Mouse (Mus musculus) left cerebral cortex, adult 18-20 months (tissue): ENCODE results near the gene Kcnc3. TPM values are rescaled to one million over a fixed set of nuclear protein-coding genes. Genes with fewer than 3 reads are reported as not detected.

Experiments
- DNase-seq, 2 experiments: peaks; one replicate each; pipeline ENCODE4 v3.0.0; 2021 to 2022; ENCODE audit warnings: low spot score in 2 of 2, mixed read lengths in 1 of 2
- long read RNA-seq, 2 experiments: library from polyadenylated mRNA; stranded (forward); transcript quantifications; one replicate each; pipeline ENCODE4 v2.0.0; 2021
- total RNA-seq, 2 experiments: library from RNA; stranded (reverse); gene quantifications; 2 replicates each; pipeline ENCODE4 v1.2.3; 2021

Kcnc3 gene
- 100 to 1,000 TPM in 1 of 2 experiments, 10 to 100 TPM in 1; 94.5 to 111 TPM for total RNA-seq
- long read RNA-seq, experiment 1, full-length matches to known transcripts: 12 of 47 reads
- long read RNA-seq, experiment 1, partial matches to known transcripts: 30 of 47 reads
- long read RNA-seq, experiment 1, other reads (novel, unspliced or antisense): 5 of 47 reads
- long read RNA-seq, experiment 2, full-length matches to known transcripts: 3 of 24 reads
- long read RNA-seq, experiment 2, partial matches to known transcripts: 2 of 24 reads
- long read RNA-seq, experiment 2, other reads (novel, unspliced or antisense): 19 of 24 reads

DNA sequence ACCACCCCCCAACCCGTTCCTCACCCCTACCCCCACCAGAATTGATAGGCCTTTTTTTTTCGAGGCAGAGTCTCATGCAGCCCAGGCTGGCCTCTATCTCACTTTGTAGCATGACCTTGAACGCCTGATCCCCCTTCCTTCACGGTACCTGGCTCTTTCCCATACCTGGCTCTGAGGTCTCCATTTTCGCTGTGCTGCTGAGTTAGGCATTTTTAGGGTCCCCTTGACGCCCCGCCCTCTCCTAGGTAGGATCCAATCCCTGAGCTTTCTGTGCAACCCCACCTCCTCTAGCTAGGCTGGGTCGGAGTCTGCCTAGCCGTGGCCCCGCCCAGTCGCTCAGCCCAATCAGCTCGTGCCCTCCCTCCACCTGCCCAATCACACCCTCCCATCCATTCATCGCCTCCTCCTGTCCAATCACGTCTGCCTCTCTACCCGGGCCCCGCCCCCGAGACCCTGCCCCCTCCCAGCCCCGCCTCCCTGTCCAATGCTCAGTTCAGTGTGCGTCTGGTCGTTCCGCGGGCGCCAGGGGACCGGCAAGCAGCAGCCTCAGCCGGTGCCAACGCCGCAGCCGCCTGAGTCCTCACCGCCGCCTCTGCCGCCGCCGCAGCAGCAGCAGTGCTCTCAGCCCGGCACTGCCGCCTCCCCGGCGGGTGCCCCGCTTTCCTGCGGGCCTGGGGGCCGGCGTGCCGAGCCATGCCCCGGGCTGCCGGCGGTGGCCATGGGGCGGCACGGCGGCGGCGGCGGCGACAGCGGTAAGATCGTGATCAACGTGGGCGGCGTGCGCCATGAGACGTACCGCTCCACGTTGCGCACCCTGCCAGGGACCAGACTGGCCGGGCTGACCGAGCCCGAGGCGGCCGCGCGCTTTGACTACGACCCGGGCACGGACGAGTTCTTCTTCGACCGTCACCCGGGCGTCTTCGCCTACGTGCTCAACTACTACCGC is at the start of gene Kcnc3:
Gene Kcnc3 (plus strand): TSS at position 263 of the 946 bp plus-strand sequence.
- DNase-seq: peak; percentile 84 to 93

DNA sequence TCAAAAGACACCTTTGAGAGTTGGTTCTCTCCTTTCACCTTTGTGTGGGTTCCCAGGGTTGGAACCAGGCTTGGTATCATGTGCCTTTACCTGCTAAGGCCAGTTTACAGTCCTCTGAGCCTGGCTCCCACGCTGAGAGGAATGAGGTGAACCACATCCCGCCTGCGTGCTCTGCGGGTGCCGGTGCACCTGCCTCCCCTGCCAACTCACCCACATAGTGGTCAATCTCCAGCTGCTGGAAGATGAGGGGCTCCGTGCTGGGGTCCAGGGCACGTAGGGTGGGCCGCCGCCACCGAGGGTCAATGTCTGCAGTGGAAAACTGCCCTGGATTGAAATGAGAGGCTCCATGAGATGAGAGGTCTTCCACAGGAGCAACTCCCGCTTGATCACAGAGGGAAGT is 47.9 kb upstream of the Kcnc3 start:
- no peak for DNase-seq

DNA sequence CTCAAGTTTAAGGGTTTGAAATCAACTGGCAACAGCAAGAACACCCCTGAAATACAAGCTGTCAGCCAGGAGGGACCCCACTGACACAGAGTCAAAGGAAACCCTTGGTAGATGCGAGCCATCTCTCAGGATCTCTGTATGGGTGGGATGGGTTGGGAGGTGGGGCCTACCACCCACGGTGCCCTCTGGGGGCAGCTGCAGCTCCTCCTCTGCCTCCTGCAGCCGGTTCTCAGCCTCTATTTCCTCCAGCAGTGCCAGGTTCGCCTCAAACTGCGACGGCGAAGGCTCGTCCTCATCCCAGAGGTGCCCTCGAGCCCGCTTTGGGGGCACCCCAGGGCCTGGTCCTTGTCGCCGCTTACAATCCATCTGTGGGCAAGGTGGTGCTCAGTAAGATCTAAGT is 47.4 kb upstream of the Kcnc3 start:
- DNase-seq: no peak

DNA sequence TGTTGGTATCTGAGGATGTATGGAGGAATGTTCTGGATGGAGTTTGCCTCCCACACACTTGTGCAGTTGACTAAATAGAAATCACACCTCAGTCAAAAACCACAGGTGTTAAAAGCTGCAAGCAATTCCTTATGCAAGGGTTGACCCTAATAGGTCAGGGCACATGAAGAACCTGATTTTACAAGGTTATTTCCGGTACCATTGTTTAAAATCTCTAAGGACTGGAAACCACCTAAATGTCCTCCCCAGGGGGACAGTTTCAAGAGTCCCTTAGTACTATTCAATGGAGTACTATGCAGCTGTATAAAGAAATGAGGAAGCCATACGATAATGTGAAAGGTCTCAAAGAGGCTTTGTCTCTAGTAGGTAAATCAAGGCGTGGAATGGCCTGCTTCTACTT is 44.2 kb upstream of the Kcnc3 start:
- DNase-seq: no peak

DNA sequence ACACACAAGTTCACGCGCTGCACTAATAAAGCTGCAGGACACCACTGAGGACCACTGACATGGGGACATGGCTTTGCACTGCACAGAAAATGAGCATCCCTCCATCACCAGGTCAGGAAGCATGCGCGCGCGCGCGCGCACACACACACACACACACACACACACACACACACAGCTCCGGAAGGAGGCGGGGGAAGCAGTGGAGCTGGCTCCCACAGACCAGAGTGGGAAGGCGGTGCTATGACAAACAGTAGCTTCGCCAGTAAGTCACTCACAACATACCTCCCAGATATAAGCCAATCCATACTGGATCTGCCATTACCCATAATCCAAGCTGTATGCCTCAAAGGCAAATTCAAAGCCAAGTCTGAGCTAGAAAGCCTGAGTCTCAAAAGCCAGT is 43.4 kb upstream of the Kcnc3 start:
- DNase-seq: no peak

DNA sequence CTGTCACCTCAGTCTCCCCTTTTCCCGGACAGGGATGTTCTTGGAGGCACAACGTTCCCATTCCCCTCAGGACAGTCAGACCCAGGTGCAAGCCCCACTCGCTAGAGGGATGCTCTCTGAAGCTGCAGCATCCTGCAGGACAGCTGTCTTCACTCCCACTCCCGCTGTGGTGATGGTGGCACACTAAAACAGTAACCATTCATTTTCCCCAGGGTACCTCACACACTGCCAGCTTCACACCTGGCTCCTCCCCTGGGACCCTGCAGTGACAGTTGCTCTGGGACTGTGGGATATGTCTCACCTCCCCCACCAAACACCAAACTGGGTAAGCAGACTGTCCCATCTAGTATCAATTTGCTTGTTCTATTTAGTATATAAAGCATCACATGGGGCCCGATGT is 42.7 kb upstream of the Kcnc3 start:
- DNase-seq: no peak

DNA sequence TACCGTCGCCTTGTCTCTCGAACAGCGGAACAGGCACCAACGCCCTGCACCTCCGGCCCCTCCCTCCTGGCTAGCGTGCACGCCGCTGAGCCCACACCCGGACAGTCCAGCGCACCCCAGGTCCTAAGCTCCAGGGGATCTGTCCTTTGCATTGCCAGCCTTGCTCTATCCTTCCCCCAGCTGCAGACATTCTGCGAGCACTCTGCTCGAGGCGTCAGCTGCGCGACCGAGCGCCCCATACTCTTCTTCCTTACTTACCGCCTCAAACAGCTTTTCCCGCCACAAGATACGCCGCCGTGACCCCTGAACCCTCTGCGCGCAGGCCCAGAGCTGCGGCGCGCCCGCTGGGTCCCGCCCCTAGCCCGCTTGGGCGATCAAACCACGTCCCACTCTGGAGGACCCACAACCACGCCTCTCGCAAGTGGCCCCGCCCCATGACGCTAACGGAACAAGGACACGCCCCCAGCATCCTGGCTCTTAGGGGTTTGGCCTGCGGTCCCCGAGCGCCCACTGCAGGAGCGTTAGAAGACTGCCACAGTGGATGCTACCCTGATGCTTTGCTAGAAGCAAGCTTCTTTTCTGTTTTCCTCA is 41.9 kb upstream of the Kcnc3 start, which contains the start of gene Pold1:
Gene Pold1 (minus strand): TSS at position 353 of the 591 bp plus-strand sequence.
- peak; percentile 99 to 100 for DNase-seq

DNA sequence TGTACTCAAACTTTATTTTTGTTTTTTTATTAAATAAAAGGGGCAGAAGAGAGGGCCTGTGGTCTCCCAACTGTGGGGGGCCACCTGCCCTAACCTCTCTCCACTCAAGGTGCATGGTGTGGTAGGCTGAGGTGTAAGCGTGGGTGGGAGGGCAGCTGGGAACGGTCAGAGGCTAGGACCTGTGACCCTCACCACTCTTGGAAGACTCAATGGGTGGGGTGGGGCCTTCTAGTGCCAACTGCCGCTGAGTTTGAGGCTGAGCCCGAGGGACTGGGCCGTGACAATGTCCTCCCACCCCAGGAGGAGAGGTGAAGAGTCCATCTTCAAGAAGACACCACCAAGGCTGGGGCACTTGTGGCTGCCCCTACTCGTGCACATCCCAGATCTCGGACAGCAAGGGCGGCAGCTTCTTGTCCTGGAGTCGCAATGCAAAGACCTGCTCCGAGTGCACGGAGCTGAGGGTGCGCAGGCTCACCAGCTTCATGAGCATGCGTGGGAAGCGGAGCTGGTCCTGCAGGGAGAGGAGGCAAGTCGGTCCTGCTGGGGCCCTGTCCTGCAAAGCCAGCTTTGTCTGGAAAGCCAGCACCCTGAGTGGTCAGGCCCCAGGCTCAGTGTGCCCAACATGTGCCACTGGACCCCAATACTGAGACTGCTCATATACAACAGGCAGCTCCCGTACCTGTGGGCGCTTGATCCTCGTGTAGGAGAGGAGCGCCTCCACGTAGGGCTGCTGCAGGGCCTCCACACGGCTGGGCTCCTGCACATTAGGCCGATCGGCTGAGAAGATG is 40.6 kb upstream of the Kcnc3 start:
- no peak for DNase-seq

DNA sequence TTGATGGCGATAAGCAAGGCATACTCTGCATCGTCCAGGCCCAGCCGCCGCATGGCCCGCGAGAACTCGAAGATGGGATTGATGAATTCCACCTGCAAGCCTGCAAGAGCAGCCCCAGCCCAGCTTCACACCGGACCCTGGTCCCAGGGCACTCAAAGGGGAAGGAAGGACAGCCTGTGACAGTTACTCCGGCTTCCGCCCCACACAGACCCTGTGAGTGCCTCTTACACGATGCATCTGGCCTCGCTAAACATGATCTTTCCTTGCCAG is 40.1 kb upstream of the Kcnc3 start:
- DNase-seq: no peak

DNA sequence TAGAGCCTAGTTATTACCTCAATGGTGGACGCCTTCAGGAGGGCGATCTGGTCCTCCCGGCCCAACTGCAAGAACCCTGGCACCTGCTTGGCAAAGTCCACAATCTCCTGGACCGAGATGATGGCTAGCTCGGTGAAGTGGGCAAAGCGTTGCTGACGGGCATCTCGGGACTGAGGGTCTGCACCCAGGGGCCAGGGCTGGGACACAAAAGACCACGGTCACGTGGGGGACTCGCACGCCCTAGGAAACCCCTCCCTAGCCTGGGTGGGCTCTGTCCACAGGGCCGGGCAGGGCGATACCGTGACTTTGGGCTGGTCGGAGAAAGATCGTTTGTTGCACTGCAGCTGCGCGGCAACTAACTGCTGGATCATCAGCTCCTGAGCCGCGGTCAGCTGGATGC is 39.2 kb upstream of the Kcnc3 start:
- no peak for DNase-seq

DNA sequence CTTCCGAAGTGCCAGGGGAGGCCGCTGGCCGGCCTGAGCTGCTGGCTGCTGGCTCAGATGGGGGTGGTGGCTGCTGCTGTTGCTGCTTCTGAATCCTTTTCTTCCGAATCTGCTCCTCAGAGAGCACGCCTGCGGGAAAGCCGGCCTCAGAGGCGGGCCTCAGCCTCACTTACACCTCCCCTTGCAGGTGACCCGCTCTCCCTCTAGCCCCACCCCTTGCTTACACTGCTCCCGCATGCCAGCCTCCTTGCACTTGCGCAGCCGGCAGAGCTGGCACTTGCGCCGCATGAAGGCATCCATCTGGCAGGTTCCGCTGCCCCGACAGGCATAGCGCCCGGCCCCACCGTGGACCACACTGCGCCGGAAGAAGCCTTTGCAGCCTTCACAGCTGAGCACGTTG is 38.7 kb upstream of the Kcnc3 start:
- DNase-seq: no peak

DNA sequence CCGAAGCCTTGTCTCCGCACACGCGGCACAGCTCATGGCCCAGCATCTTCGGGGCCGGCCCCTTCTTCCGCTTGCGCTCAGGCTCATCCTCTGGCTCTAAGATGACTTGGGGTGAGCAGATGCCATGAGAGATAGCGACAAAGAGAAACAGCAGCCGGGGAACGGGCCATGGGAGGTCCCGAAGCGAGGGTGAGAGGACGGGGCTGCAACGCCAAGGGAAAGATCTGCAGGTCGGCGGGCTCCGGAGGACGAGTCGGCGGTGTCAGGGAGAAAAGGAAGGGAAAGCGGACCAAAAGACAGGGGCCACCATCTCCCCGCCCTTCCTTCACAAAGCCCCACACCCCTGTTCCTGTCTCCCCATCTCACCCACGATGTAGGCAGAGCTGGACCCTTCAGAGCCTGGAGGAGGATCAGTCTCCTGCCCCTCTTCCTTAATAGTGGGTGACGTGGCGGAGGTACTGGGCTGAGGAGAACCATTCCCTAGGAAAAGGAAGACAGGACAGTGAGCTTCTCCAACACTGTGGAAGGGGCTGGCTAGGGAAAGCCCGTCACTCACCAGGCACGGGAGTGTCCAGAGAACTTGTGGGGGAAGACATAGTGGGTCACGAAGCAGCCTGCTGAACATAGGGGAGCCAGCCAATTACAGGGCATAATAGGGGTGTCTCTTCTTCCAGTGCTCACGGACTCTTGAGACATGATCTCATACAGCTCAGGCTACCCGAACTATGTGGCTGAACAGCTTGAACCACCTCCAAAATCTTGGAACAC is 38.1 kb upstream of the Kcnc3 start:
- no peak for DNase-seq

DNA sequence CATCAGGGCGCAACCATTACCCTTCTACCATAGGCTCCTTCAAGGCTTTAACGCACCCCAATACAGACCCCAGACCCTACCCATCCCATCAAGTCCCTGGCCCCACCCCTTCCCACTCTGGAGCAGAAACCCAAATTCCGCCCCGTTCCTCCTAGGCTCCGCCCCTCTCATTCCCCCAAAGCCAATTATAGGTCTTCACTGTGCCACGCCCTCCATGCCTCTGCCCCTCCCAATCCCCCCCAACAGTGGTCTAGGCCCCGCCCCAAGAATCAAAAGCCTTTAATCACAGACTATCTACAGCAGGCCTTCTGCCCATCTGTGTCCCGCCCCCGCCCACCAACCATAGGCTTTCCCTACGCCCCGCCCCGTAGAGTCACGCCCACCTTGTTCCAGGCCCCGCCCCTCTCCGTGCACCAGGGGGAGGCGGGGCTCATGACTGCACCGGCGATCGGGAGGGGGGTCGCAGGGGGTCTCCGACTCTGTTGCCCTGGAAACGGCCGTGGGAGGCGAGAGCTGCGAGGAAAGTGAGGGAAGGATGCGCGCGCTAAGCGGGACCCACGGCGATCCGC is 37.2 kb upstream of the Kcnc3 start:
- peak; percentile 29 to 52 for DNase-seq

DNA sequence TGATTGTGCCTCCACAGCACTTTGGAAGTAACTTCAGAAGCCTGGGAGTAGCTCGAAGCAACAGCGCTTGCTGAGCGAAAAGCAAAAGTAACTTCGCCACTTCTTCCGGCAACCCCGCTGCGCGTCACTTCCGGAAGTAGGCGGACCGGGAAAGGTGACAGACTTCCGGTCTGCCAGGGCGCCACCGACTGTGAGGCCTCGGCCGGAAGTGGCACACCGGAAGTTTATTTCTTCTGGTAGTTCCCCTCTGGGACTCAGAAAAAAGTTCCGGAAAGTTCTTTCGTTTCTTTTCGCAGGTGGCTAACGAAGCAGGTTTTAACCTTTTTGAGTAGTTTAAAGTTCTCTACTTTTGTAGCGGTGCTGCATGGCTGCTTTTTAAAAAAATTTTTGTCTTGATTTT is 36.6 kb upstream of the Kcnc3 start, which contains the start of gene Nr1h2:
Gene Nr1h2 (minus strand): TSS at position 126 of the 400 bp plus-strand sequence.
- DNase-seq: peak; percentile 98

DNA sequence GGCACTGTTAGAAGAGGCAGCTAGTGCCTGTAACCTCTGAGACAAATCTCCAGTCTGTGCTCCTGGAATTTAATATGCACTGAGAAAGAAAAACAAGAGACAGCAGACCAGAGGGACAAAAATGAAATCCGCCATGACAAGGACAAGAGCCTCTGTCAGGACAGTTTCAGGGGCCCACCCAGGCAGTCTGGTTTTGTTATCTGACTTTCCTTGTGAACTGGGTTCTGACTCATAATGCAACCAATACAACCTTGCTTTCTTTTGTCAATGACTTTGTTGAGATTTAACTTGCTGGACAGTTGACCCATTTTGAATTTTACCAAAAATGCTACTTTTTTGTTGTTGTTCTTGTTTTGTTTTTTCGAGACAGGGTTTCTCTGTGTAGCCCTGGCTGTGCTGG is 32.8 kb upstream of the Kcnc3 start:
- no peak for DNase-seq

DNA sequence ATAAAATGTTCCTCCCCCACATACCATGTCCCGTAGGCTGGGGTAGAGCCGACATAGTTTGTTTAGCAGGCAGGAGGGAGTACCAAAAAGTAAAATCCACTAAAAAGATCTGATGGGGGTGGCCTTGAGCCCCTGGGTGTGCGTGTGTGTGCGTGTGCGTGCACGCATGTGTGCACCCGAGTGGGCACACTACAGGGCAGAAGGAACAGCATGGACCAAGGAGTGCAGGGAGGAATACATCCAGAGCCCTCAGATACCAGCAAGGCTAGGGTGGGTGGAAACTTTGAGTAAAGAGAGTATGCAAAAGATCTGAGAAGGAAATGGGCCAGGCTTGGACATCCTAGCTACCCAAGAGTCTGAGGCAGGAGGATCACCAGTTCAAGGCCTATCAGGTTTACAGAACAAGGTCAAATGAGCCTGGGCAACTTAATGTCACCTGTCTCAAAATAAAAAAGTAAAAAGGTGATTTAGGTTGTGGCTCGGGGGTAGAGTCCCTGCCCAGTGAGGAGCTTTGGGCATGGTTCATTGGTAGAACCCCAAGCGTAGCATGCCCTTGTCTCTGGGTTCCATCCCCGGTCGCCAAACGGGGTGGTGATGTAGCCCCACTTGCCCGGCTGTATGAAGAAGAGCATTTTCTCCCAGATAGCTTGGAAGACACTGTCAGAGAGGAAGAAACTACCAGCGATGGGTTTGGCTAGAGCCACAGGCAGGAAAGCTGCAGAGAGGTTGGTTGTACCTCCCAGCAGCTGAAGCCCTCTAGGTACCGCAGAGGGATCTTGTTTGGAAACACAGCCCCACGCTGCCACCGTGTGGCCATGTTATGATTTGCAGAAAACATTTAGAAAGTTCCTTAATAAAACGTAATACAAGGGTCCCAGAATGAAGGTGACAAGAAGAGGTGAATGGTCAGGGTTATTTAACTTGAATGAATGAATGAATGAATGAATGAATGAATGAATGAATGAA is 29.7 kb upstream of the Kcnc3 start:
- DNase-seq: peak; percentile 72 to 73

DNA sequence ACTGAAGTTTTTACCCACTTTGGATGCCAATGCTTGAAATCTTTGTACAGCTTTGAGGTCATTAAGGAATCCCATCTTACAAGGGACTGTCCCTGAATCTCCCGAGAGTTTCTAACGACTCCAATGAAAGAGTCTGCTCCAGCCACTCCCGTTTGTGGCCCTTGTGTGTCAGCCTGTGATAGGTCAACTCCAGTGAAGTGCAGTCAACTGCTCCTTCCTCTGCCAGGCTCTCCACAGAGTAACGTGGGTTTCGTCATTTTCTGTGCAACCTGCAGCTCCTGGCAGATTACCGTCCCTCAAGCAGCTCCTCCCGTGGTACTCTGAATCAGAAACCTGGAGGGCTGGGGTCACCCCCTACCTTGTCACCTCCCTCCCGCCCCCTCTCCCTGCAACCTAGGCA is 27.2 kb upstream of the Kcnc3 start:
- DNase-seq: no peak

DNA sequence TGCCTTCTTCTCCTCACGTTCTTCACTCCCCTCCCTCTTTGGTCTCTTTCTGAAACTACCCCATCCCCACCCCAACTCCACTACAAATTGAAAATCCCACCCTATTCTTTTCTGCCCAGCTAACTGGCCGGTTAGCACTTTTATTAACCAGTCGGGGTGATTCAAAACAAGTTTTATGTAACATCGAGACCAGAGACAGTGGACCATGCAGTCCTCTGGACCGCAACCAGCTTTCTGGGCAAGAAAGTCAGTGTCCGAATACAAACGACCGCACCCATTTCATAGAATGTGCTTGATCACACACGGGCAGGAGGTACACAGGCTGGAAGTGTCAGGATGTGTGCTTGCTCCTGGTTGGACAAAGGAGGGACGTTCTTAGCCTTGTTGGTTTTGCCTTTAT is 26.0 kb upstream of the Kcnc3 start:
- no peak for DNase-seq

DNA sequence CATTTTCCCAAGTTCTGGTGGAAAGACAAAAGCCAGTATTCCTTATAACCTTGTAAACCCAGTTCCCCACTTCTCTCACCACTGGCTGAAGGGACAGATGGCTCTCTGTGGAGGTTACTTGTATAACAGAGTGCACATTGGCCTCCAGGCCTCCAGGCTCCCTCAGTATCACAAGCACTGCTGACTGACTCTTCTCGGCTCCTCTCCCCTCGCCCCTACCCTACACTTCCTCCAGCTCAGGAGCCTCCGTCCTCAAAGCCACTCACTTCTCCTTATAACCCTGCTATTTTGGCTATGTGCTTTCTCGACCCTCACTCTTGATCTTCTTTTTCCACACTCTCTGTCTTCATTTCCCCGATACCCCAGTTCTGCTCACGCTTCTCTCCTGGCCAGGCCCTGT is 25.1 kb upstream of the Kcnc3 start:
- DNase-seq: no peak
